Mouse (Mus musculus) forebrain, embryonic 15.5 days (tissue): ENCODE measurements at regions not wholly inside any gene's neighbourhood (a gene's known extent, or its start where the extent isn't known, plus 50 kb on each side); places are given as distances from the start of the nearest gene placed in this dataset.

ENCODE experiments used
- ATAC-seq: fragments of 200-750 bp; cut with Nextera tagmentation; replicated peaks from 2 replicates; pipeline ENCODE4 v1.8.0; 2017; ENCODE audit warnings: mild to moderate bottlenecking, moderate TSS enrichment, moderate library complexity
- H3K27ac ChIP-seq: fragments of 300-500 bp; sonication (generic); replicated peaks from 2 replicates; pipeline ENCODE4 v1.5.1; 2015; ENCODE audit warnings: mild to moderate bottlenecking, inconsistent platforms
- H3K27me3 ChIP-seq: fragments of 300-500 bp; sonication (generic); 2 replicates; pipeline ENCODE4 v1.6.1; 2015; ENCODE audit warnings: inconsistent platforms
- H3K36me3 ChIP-seq: fragments of 300-500 bp; sonication (generic); 2 replicates; pipeline ENCODE4 v1.6.1; 2015; ENCODE audit warnings: mild to moderate bottlenecking, inconsistent platforms
- H3K4me1 ChIP-seq: fragments of 300-500 bp; sonication (generic); 2 replicates; pipeline ENCODE4 v1.6.1; 2015; ENCODE audit warnings: inconsistent platforms
- H3K4me2 ChIP-seq: fragments of 300-500 bp; sonication (generic); replicated peaks from 2 replicates; pipeline ENCODE4 v1.6.1; 2015; ENCODE audit warnings: mild to moderate bottlenecking, inconsistent platforms
- H3K4me3 ChIP-seq: fragments of 300-500 bp; sonication (generic); 2 replicates; pipeline ENCODE4 v1.5.1; 2015; ENCODE audit warnings: mild to moderate bottlenecking, inconsistent platforms
- H3K9ac ChIP-seq: fragments of 300-500 bp; sonication (generic); replicated peaks from 2 replicates; pipeline ENCODE4 v1.6.1; 2015; ENCODE audit warnings: mild to moderate bottlenecking, inconsistent platforms
- H3K9me3 ChIP-seq: fragments of 300-500 bp; sonication (generic); 2 replicates; pipeline ENCODE4 v1.6.1; 2016; ENCODE audit warnings: inconsistent platforms
- WGBS: fragments of 180-500 bp; shearing (Covaris S2); methylation state at CpG from one replicate; pipeline ENCODE4 v1.1.7; 2015; ENCODE audit warnings: mixed read lengths; 5-methylcytosine and 5-hydroxymethylcytosine counted together

- 0 out of 2 replicates have a peak, but pooled peaks have one; percentile 23 for ATAC-seq
- no peak overlapping the region for H3K4me2 ChIP-seq
- H3K36me3 ChIP-seq, result no peaks in the 10 kb centered on the region
- H3K9me3 ChIP-seq, result no peaks in the 10 kb centered on the region
- no peak overlapping the region for H3K9ac ChIP-seq
- 25% methylated on average over 11 of the region's 11 CpGs for WGBS
- H3K27me3 ChIP-seq, result peaks cover 34% of the 10 kb centered on the region
- H3K4me1 ChIP-seq, result peaks cover 5% of the 10 kb centered on the region; the same call in 1 of the 2 replicates
- H3K4me3 ChIP-seq, result no peak overlapping the region
- no peak overlapping the region for H3K27ac ChIP-seq
Observed at GRCm38 (mm10) chr9:69899371-69899770, 89.9 kb upstream of the Bnip2 start.

GRCm38 (mm10) chr9:69900871-69901270 lies 88.4 kb upstream of the Bnip2 start:
- Histone ChIP-seq H3K9ac (no peak overlapping the region), H3K27me3 (peaks cover 34% of the 10 kb centered on the region), H3K4me1 (peaks cover 5% of the 10 kb centered on the region; the same call in 1 of the 2 replicates), H3K36me3 (no peaks in the 10 kb centered on the region), H3K4me3 (no peak overlapping the region), H3K27ac (no peak overlapping the region), H3K4me2 (no peak overlapping the region), H3K9me3 (no peaks in the 10 kb centered on the region)
- ATAC-seq, result no peak
- WGBS, result 66% methylated on average over 6 of the region's 6 CpGs

GRCm38 (mm10) chr9:69907123-69907945 lies 81.9 kb upstream of the Bnip2 start:
- ATAC-seq, result no peak
- Histone ChIP-seq H3K4me1 (peaks cover 5% of the 10 kb centered on the region), H3K9me3 (no peaks in the 10 kb centered on the region), H3K27ac (no peak overlapping the region), H3K9ac (0 out of 2 replicates have a peak overlapping the region, but pooled peaks have one; percentile 24), H3K4me2 (peak overlapping the region; percentile 28), H3K27me3 (0 out of 2 replicates have a peak, but pooled peaks cover 3% of the 10 kb centered on the region), H3K4me3 (peak overlapping the region; percentile 16; the same call in 1 of the 2 replicates), H3K36me3 (no peaks in the 10 kb centered on the region)
- WGBS, result 13% methylated on average over 21 of the region's 21 CpGs

GRCm38 (mm10) chr9:69910621-69911020 lies 78.6 kb upstream of the Bnip2 start:
- H3K4me1 ChIP-seq, result peaks cover 5% of the 10 kb centered on the region
- no peak for ATAC-seq
- 0 out of 2 replicates have a peak, but pooled peaks cover 3% of the 10 kb centered on the region for H3K27me3 ChIP-seq
- H3K4me2 ChIP-seq, result no peak overlapping the region
- 87% methylated on average over 4 of the region's 4 CpGs for WGBS
- H3K9ac ChIP-seq, result no peak overlapping the region
- H3K9me3 ChIP-seq, result no peaks in the 10 kb centered on the region
- H3K27ac ChIP-seq, result no peak overlapping the region
- no peak overlapping the region for H3K4me3 ChIP-seq
- no peaks in the 10 kb centered on the region for H3K36me3 ChIP-seq

- H3K9ac ChIP-seq, result no peak overlapping the region
- H3K36me3 ChIP-seq, result no peaks in the 10 kb centered on the region
- no peak for ATAC-seq
- no peaks in the 10 kb centered on the region for H3K27me3 ChIP-seq
- H3K4me3 ChIP-seq, result no peak overlapping the region
- no peaks in the 10 kb centered on the region for H3K4me1 ChIP-seq
- H3K9me3 ChIP-seq, result no peaks in the 10 kb centered on the region
- H3K27ac ChIP-seq, result no peak overlapping the region
- no peak overlapping the region for H3K4me2 ChIP-seq
- WGBS, result 51% methylated on average over 2 of the region's 2 CpGs
Observed at GRCm38 (mm10) chr9:69928126-69928525, 61.1 kb upstream of the Bnip2 start.

GRCm38 (mm10) chr9:69937863-69938262 lies 51.4 kb upstream of the Bnip2 start:
- no peak overlapping the region for H3K4me2 ChIP-seq
- H3K9ac ChIP-seq, result no peak overlapping the region
- H3K4me1 ChIP-seq, result no peaks in the 10 kb centered on the region
- 84% methylated on average over 3 of the region's 3 CpGs for WGBS
- H3K4me3 ChIP-seq, result no peak overlapping the region
- H3K27me3 ChIP-seq, result no peaks in the 10 kb centered on the region
- no peak for ATAC-seq
- no peak overlapping the region for H3K27ac ChIP-seq
- H3K9me3 ChIP-seq, result no peaks in the 10 kb centered on the region
- no peaks in the 10 kb centered on the region for H3K36me3 ChIP-seq
